Comparison of ENCODE assay signal across 23 mouse cellular contexts in the genomic region with DNA sequence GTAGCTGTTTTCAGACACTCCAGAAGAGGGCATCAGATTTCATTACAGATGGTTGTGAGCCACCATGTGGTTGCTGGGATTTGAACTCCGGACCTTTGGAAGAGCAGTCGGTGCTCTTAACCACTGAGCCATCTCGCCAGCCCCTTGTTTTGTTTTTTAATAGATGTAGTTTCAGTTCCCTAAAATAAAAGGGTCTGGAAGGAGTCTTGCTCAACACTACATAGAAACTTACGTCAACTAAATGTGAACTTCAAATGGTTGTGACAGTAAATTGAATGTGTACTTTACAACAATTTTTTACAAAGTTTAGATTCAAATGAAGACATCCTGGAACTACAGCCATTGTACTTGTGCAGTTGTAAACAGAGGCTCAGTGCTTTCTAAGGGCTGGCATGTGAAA. TPM values are rescaled to one million over a fixed set of nuclear protein-coding genes. Genes with fewer than 3 reads are reported as not detected.
DNase-seq lines count a peak whose midpoint lies in the region; ATAC-seq and TF ChIP-seq lines count a peak whose summit lies in the region.
"Not testable (repeated sequence)": the region's sequence is repeated elsewhere in the genome, so short reads cannot be mapped to it uniquely, and the experiment has no call there.
"Had no signal": no experiment of that assay in that cellular context is flagged by ENCODE, and none has a peak within 500 bp of the region (broad histone marks: within the 10 kb centered on the region; RNA-seq: fewer than 3 reads in every experiment).

No protein-coding gene starts in this region.

- intact Hi-C loops in gastrocnemius, adult 2 months (cut with DNase I), result not testable (repeated sequence)

- TF ChIP-seq POLR2A in bone marrow macrophage, adult 2 months (IDR thresholded peaks at IDR 0.05; ENCODE audit: borderline replicate concordance, low read depth, low read length), result not testable (repeated sequence)

- peak overlapping the region; percentile 11; the same call in 1 of the 2 replicates for H3K4me3 ChIP-seq in bone marrow macrophage, adult 2 months (ENCODE audit: insufficient read depth, low read length)
- H3K4me3 ChIP-seq in gastrocnemius, adult 2 months, result not testable (repeated sequence)

- ATAC-seq in megakaryocyte, adult 5-6 weeks (ENCODE audit: poor library complexity, severe bottlenecking), result peak; percentile 85
- ATAC-seq in neutrophil, adult 5-6 weeks (ENCODE audit: extremely low read depth, insufficient number of reproducible peaks, low FRiP score, poor library complexity, severe bottlenecking), result peak; percentile 64

- peak overlapping the region; percentile 99 for H3K27ac ChIP-seq in bone marrow macrophage, adult 2 months (ENCODE audit: insufficient read depth, low read depth, low read length)
- H3K27ac ChIP-seq in gastrocnemius, adult 2 months, result peak overlapping the region; percentile 24; the same call in 1 of the 2 replicates

- DNase-seq in B cell, adult 2 months, result peak; percentile 36 to 41
- not testable (repeated sequence) for DNase-seq in gastrocnemius, adult 2 months
- DNase-seq in lung, postnatal 25 days (ENCODE audit: low spot score), result peak; percentile 3

- not testable (repeated sequence) for TF ChIP-seq CTCF in bone marrow macrophage, adult 2 months (IDR thresholded peaks at IDR 0.05; ENCODE audit: low read depth, low read length); gastrocnemius, adult 2 months (IDR thresholded peaks at IDR 0.05)

- peaks cover 41% of the 10 kb centered on the region for H3K4me1 ChIP-seq in bone marrow macrophage, adult 2 months (ENCODE audit: control insufficient read depth, insufficient read depth, low read length)

RNA-seq across cellular contexts. Expression of gene Emc7, which starts 6.8 kb away (rescaled TPM):
- polyA plus RNA-seq in bone marrow macrophage, adult 2 months (2012; ENCODE audit: insufficient read depth, insufficient read length, missing spikeins), result 20.9 and 21.8 TPM in 2 replicates
- total RNA-seq in gastrocnemius, adult 2 months (2021), result 10 to 100 TPM; 12.6 to 15.3 TPM
- total RNA-seq in megakaryocyte, adult 5-6 weeks (2015), result 15.5 and 15.8 TPM in 2 replicates
- total RNA-seq in megakaryocyte, adult 5-6 weeks (2017), result 10.4 and 11.7 TPM in 2 replicates
- 8.7 and 9.9 TPM in 2 replicates for total RNA-seq in neutrophil, adult 5-6 weeks (2017)

RNA-seq across cellular contexts. Expression of gene Chrm5, which starts 32.5 kb away (rescaled TPM):
- polyA plus RNA-seq in bone marrow macrophage, adult 2 months (2012; ENCODE audit: insufficient read depth, insufficient read length, missing spikeins), result not detected in 2 replicates
- total RNA-seq in gastrocnemius, adult 2 months (2021), result under 1 TPM in 1 of 2 experiments, not detected in 1; 0.20 TPM
- total RNA-seq in megakaryocyte, adult 5-6 weeks (2015), result not detected in 2 replicates
- not detected in 2 replicates for total RNA-seq in megakaryocyte, adult 5-6 weeks (2017)
- total RNA-seq in neutrophil, adult 5-6 weeks (2017), result not detected in 2 replicates
- total RNA-seq: adrenal gland, adult 18-20 months; adrenal gland, postnatal 10 days; adrenal gland, postnatal 36 days; G1E; gastrocnemius, adult 8-10 months; gastrocnemius, postnatal 25 days; heart, adult 2 months; heart, postnatal 14 days; heart, postnatal 4 days had no signal
- polyA plus RNA-seq: embryonic facial prominence, embryonic 12.5 days; embryonic facial prominence, embryonic 15.5 days; G1E; gonadal fat pad, adult 2 months; heart, adult 2 months; heart, embryonic 10.5 days; heart, embryonic 13.5 days; heart, embryonic 16.5 days; inflammation-experienced regulatory T-cells, adult 6 months; Patski had no signal

RNA-seq across cellular contexts. Expression of gene Aven, which starts 44.7 kb away (rescaled TPM):
- 8.9 and 9.4 TPM in 2 replicates for polyA plus RNA-seq in bone marrow macrophage, adult 2 months (2012; ENCODE audit: insufficient read depth, insufficient read length, missing spikeins)
- 10 to 100 TPM; 15.0 to 16.1 TPM for total RNA-seq in gastrocnemius, adult 2 months (2021)
- 5.2 and 8.6 TPM in 2 replicates for total RNA-seq in megakaryocyte, adult 5-6 weeks (2015)
- 11.4 and 18.4 TPM in 2 replicates for total RNA-seq in megakaryocyte, adult 5-6 weeks (2017)
- total RNA-seq in neutrophil, adult 5-6 weeks (2017), result 10.4 and 14.1 TPM in 2 replicates
